Mouse (Mus musculus) forebrain, embryonic 13.5 days (tissue): ENCODE measurements around the gene Cd80. TPM values are rescaled to one million over a fixed set of nuclear protein-coding genes. Genes with fewer than 3 reads are reported as not detected.

Source experiments
- ATAC-seq: fragments of 200-750 bp; cut with Nextera tagmentation; 2 replicates; pipeline ENCODE4 v1.8.0; 2017
- H3K27ac ChIP-seq: fragments of 300-500 bp; sonication (generic); 2 replicates; pipeline ENCODE4 v1.5.1; 2015; ENCODE audit warnings: inconsistent platforms, mild to moderate bottlenecking, moderate library complexity
- H3K27me3 ChIP-seq: fragments of 300-500 bp; sonication (generic); 2 replicates; pipeline ENCODE4 v1.6.1; 2015; ENCODE audit warnings: mild to moderate bottlenecking, inconsistent platforms
- H3K36me3 ChIP-seq: fragments of 300-500 bp; sonication (generic); 2 replicates; pipeline ENCODE4 v1.6.1; 2015; ENCODE audit warnings: mild to moderate bottlenecking, inconsistent platforms; ENCODE audit not compliant: poor library complexity, severe bottlenecking
- H3K4me1 ChIP-seq: fragments of 300-500 bp; sonication (generic); 2 replicates; pipeline ENCODE4 v1.6.1; 2015; ENCODE audit warnings: inconsistent platforms
- H3K4me2 ChIP-seq: fragments of 300-500 bp; sonication (generic); 2 replicates; pipeline ENCODE4 v1.6.1; 2015; ENCODE audit warnings: inconsistent platforms, mild to moderate bottlenecking, moderate library complexity
- H3K4me3 ChIP-seq: fragments of 300-500 bp; sonication (generic); 2 replicates; pipeline ENCODE4 v1.5.1; 2015; ENCODE audit warnings: mild to moderate bottlenecking, inconsistent platforms
- H3K9ac ChIP-seq: fragments of 300-500 bp; sonication (generic); 2 replicates; pipeline ENCODE4 v1.6.1; 2015; ENCODE audit warnings: mild to moderate bottlenecking, inconsistent platforms
- H3K9me3 ChIP-seq: fragments of 300-500 bp; sonication (generic); replicated peaks from 2 replicates; pipeline ENCODE4 v1.6.1; 2016; ENCODE audit warnings: inconsistent platforms
- WGBS: fragments of 180-500 bp; shearing (Covaris S2); methylation state at CpG from one replicate; pipeline ENCODE4 v1.1.7; 2015; 5-methylcytosine and 5-hydroxymethylcytosine counted together
- polyA plus RNA-seq: library from polyadenylated mRNA; unstranded; fragments of >200 nt; fragmentation: Nextera tagmentation; extraction: Ambion mirVana; gene quantifications from 2 replicates; pipeline ENCODE4 v1.2.1, GENCODE M21; 2015

Gene Cd80
- polyA plus RNA-seq, 1 experiment from 2014 or later, result 0.56 TPM

- 77% methylated on average over 4 of the region's 4 CpGs for WGBS
- H3K4me3 ChIP-seq, result no peak overlapping the region
- no peak overlapping the region for H3K27ac ChIP-seq
Measured at GRCm38 (mm10) chr16:38466089-38466488, 10.7 kb downstream of the Cd80 start.

DNA sequence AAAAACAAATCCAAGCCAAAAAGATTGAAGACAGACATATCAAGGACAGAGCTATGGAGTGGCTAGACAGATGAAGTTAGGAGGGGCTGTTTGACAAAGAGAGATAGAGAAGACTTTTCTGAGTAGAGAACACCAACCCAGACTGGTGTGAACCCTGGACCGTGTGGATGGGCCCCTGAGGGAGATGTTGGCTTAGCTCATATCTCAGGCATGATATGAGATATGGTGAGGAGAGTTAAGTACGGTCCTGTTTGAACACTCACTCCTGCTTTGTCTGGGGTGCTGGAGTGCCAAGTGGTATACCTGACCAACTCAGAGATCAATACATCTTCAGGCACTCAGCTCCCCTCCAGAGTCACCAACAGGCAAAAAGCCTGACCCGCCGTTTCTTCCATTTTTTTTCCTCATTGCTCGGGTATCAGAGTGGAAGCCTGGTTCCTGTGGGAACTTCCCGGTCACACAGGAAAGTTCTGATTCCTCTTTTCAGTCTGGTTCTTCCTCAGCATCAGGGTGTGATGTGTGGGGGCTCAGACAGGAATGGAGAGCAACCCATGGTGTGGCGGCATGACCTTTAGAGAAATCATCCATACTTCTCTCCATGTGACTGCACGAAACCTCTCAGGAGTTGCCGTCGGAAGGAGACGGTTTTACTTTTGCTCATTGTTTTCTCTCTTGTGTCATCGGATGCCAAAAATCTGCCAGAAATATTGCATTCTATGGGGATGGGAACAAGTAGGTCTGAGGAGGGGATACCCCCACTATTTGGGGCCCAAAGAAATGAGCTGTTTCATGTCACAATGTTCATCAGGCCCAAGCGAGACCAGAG lies 11.9 kb downstream of the Cd80 start:
- Histone ChIP-seq H3K4me1 (no peaks in the 10 kb centered on the region), H3K36me3 (no peaks in the 10 kb centered on the region), H3K4me3 (no peak overlapping the region), H3K4me2 (no peak overlapping the region), H3K9ac (no peak overlapping the region), H3K27me3 (no peaks in the 10 kb centered on the region), H3K9me3 (no peaks in the 10 kb centered on the region), H3K27ac (no peak overlapping the region)
- ATAC-seq, result no peak
- WGBS, result 91% methylated on average over 13 of the region's 13 CpGs

More at GRCm38 (mm10) chr16:38466089-38466488, 10.7 kb downstream of the Cd80 start:
- Histone ChIP-seq H3K27me3 (no peaks in the 10 kb centered on the region), H3K4me1 (no peaks in the 10 kb centered on the region), H3K9me3 (no peaks in the 10 kb centered on the region), H3K36me3 (no peaks in the 10 kb centered on the region), H3K9ac (no peak overlapping the region), H3K4me2 (no peak overlapping the region)
- ATAC-seq, result no peak

DNA sequence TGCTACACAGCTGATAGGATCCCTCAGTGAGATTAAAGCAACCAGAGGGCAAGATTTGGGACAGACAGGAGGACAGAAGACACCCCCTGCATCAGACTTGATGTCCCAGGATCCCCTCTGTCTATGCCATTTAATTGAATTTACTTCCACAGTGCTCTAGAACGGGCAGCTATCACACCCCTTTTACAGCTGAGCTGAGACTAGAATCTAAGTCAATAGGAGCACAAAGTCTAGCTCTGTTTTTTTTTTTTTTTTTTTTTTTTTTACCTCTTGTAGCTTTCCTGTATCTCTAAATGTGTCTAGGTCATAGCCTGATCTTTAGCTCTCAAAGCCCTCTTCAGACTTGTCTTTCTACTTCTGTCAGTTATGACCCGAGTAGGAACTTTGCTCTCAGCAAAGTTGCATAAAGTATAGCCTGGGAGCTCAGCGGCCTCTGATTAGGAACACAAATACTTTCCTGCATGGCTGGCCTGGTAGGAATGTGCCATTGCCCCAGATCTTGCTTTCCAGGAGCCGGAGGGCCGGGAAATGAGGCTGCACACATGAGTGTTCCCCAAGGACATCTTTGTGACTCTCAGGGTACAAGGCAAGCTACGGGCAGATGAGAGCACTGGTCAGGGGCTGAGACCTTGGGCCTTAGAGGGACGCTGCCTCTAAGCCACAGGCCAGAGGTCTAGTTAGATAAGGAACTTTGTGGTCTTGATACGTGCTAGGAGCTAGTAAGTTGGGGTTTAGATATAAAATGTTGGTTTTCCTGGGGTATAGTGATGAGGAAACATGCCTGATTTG lies 12.8 kb downstream of the Cd80 start:
- WGBS, result 88% methylated on average over 8 of the region's 8 CpGs
- Histone ChIP-seq H3K27ac (no peak overlapping the region), H3K4me2 (no peak overlapping the region), H3K9me3 (no peaks in the 10 kb centered on the region), H3K36me3 (no peaks in the 10 kb centered on the region), H3K4me1 (no peaks in the 10 kb centered on the region), H3K27me3 (no peaks in the 10 kb centered on the region), H3K4me3 (no peak overlapping the region), H3K9ac (no peak overlapping the region)
- no peak for ATAC-seq

DNA sequence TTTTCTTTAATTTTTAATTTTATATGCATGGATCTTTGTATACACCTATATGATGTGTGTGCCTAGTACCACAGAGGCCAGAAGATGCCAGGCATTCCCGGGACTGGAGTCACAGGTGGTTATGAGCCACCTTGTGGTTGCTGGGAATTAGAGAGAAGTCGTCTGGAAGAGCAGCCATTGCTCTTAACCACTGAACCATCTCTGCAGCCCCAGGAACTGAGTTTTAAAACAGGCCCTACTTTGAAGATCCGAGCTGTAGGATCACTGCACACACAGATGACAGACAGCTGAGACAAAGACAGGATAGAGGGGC lies 13.3 kb downstream of the Cd80 start:
- Histone ChIP-seq H3K4me2 (no peak overlapping the region), H3K9ac (no peak overlapping the region), H3K27ac (no peak overlapping the region), H3K27me3 (no peaks in the 10 kb centered on the region), H3K36me3 (no peaks in the 10 kb centered on the region), H3K9me3 (no peaks in the 10 kb centered on the region), H3K4me3 (no peak overlapping the region), H3K4me1 (no peaks in the 10 kb centered on the region)
- no peak for ATAC-seq
- WGBS, result 40% methylated on average over 3 of the region's 3 CpGs

- Histone ChIP-seq H3K4me3 (no peak overlapping the region), H3K27ac (no peak overlapping the region), H3K27me3 (no peaks in the 10 kb centered on the region), H3K9ac (no peak overlapping the region), H3K4me2 (no peak overlapping the region), H3K9me3 (no peaks in the 10 kb centered on the region), H3K4me1 (no peaks in the 10 kb centered on the region), H3K36me3 (no peaks in the 10 kb centered on the region)
- ATAC-seq, result no peak
- 76% methylated on average over 8 of the region's 8 CpGs for WGBS
Measured at GRCm38 (mm10) chr16:38469437-38469836, 14.1 kb downstream of the Cd80 start.

- Histone ChIP-seq H3K4me2 (no peak overlapping the region), H3K9ac (no peak overlapping the region), H3K27ac (no peak overlapping the region), H3K36me3 (no peaks in the 10 kb centered on the region), H3K4me1 (peaks cover 8% of the 10 kb centered on the region), H3K4me3 (no peak overlapping the region), H3K27me3 (no peaks in the 10 kb centered on the region), H3K9me3 (no peaks in the 10 kb centered on the region)
- WGBS, result 83% methylated on average over 11 of the region's 11 CpGs
- no peak for ATAC-seq
Measured at GRCm38 (mm10) chr16:38471697-38472506, 16.5 kb downstream of the Cd80 start.

DNA sequence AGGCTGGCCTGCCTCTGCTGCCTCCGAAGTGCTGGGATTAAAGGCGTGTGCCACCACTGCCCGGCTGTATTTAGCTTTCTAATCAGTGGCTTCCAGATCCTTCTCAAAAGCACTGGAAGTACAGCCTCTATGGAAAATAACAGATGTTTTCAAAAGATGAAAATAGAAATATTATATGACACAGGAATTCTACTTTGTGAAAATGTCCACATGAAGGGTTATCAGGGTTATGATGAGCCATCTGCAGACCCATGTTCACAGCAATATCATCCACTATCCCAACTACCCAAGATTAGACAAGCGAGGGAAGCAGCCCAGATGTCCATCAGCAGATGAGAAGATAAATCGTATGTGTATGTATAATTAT lies 17.1 kb downstream of the Cd80 start:
- no peaks in the 10 kb centered on the region for H3K9me3 ChIP-seq
- no peak overlapping the region for H3K4me3 ChIP-seq
- H3K27me3 ChIP-seq, result no peaks in the 10 kb centered on the region
- no peaks in the 10 kb centered on the region for H3K36me3 ChIP-seq
- ATAC-seq, result no peak
- H3K4me1 ChIP-seq, result peaks cover 9% of the 10 kb centered on the region
- no peak overlapping the region for H3K4me2 ChIP-seq
- H3K9ac ChIP-seq, result no peak overlapping the region
- WGBS, result 91% methylated on average over 5 of the region's 5 CpGs
- H3K27ac ChIP-seq, result no peak overlapping the region

GRCm38 (mm10) chr16:38473661-38474060 lies 18.3 kb downstream of the Cd80 start:
- ATAC-seq, result no peak
- Histone ChIP-seq H3K36me3 (no peaks in the 10 kb centered on the region), H3K4me2 (no peak overlapping the region), H3K27ac (no peak overlapping the region), H3K9me3 (no peaks in the 10 kb centered on the region), H3K27me3 (no peaks in the 10 kb centered on the region), H3K4me3 (no peak overlapping the region), H3K4me1 (peaks cover 9% of the 10 kb centered on the region), H3K9ac (no peak overlapping the region)
- WGBS, result 95% methylated on average over 5 of the region's 5 CpGs

GRCm38 (mm10) chr16:38474677-38475286 lies 19.4 kb downstream of the Cd80 start:
- Histone ChIP-seq H3K27ac (no peak overlapping the region), H3K9me3 (no peaks in the 10 kb centered on the region), H3K4me2 (no peak overlapping the region), H3K9ac (no peak overlapping the region), H3K4me3 (no peak overlapping the region), H3K36me3 (no peaks in the 10 kb centered on the region), H3K4me1 (peaks cover 9% of the 10 kb centered on the region), H3K27me3 (no peaks in the 10 kb centered on the region)
- 93% methylated on average over 9 of the region's 9 CpGs for WGBS
- ATAC-seq, result no peak

DNA sequence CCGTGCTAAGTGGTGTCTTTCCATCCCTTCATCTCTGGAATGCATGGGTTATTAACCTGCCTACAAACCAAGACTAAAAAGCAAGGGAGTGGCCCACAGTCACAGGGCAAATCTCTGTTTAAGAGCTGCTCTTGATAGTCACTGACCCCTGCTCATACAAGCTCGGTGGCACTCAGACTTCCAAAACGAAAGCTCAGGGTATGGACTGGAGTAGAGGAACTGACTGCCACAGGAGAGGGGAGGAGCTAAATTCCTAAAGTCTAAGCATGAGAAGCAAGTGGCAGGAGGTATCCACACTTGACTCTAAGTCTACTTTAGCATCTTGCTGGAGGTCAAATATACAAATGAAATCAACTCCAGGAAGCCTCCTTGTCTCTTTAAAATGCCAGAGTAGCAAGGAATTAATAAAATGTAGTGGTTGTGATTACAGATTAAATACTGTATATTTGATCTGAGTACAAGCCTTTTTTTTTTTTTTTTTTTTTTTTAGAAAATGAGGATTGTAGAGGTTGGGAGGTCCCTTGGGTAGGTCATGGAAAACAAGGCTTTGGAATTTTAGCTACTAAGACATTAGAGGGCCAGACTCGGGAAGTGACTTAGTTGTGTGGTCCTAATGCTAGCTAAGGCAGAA lies 20.4 kb downstream of the Cd80 start:
- 0 out of 2 replicates have a peak, but pooled peaks have one; percentile 10 for ATAC-seq
- H3K4me2 ChIP-seq, result peak overlapping the region; percentile 68
- H3K4me1 ChIP-seq, result peaks cover 9% of the 10 kb centered on the region
- WGBS, result 60% methylated on average over 4 of the region's 4 CpGs
- no peak overlapping the region for H3K4me3 ChIP-seq
- no peaks in the 10 kb centered on the region for H3K36me3 ChIP-seq
- no peak overlapping the region for H3K9ac ChIP-seq
- no peak overlapping the region for H3K27ac ChIP-seq
- H3K9me3 ChIP-seq, result no peaks in the 10 kb centered on the region
- H3K27me3 ChIP-seq, result no peaks in the 10 kb centered on the region
